Mouse (Mus musculus) embryonic facial prominence, embryonic 14.5 days (tissue): ENCODE results near the gene Ifrd2. TPM values are rescaled to one million over a fixed set of nuclear protein-coding genes. Genes with fewer than 3 reads are reported as not detected.
A peak's percentile ranks its signal among the peaks of the same experiment; 100 is the strongest.

ENCODE experiments used
- ATAC-seq: fragments of 200-750 bp; cut with Nextera tagmentation; 2 replicates; pipeline ENCODE4 v1.8.0; 2017; ENCODE audit warnings: low read depth, moderate number of reproducible peaks, moderate TSS enrichment
- DNase-seq: peaks from one replicate; pipeline ENCODE4 v3.0.0-alpha.2; 2015; ENCODE audit warnings: low spot score
- H3K27ac ChIP-seq: fragments of 300-500 bp; sonication (generic); replicated peaks from 2 replicates; pipeline ENCODE4 v1.5.1; 2014; ENCODE audit warnings: low read depth, mild to moderate bottlenecking, low read length, moderate library complexity
- H3K27me3 ChIP-seq: fragments of 300-500 bp; sonication (generic); replicated peaks from 2 replicates; pipeline ENCODE4 v1.6.1; 2014; ENCODE audit warnings: low read length; ENCODE audit not compliant: control insufficient read depth, insufficient read depth
- H3K36me3 ChIP-seq: fragments of 300-500 bp; sonication (generic); 2 replicates; pipeline ENCODE4 v1.6.1; 2014; ENCODE audit warnings: low read length, mixed read lengths; ENCODE audit not compliant: control insufficient read depth, insufficient read depth
- H3K4me1 ChIP-seq: fragments of 300-500 bp; sonication (generic); 2 replicates; pipeline ENCODE4 v1.6.1; 2014; ENCODE audit warnings: antibody characterized with exemption, low read length; ENCODE audit not compliant: control insufficient read depth, insufficient read depth
- H3K4me2 ChIP-seq: fragments of 300-500 bp; sonication (generic); 2 replicates; pipeline ENCODE4 v1.6.1; 2014; ENCODE audit warnings: low read depth, mild to moderate bottlenecking, low read length, moderate library complexity, mixed read lengths
- H3K4me3 ChIP-seq: fragments of 300-500 bp; sonication (generic); 2 replicates; pipeline ENCODE4 v1.5.1; 2014; ENCODE audit warnings: low read depth, mild to moderate bottlenecking, low read length
- H3K9ac ChIP-seq: fragments of 300-500 bp; sonication (generic); 2 replicates; pipeline ENCODE4 v1.6.1; 2014; ENCODE audit warnings: low read depth, mild to moderate bottlenecking, low read length, moderate library complexity, mixed read lengths
- H3K9me3 ChIP-seq: fragments of 300-500 bp; sonication (generic); 2 replicates; pipeline ENCODE4 v1.6.1; 2016; ENCODE audit warnings: low read length; ENCODE audit not compliant: control insufficient read depth
- WGBS: fragments of 180-500 bp; shearing (Covaris S2); extraction: QIAGEN DNeasy Blood & Tissue Kit; methylation state at CpG from one replicate; pipeline ENCODE4 v1.1.7; 2014; 5-methylcytosine and 5-hydroxymethylcytosine counted together
- polyA plus RNA-seq: library from polyadenylated mRNA; unstranded; fragments of >200 nt; fragmentation: Nextera tagmentation; extraction: Ambion mirVana; gene quantifications from 2 replicates; pipeline ENCODE4 v1.2.1, GENCODE M21; 2014

Ifrd2 gene
- polyA plus RNA-seq, 1 experiment from 2014 or later, result 46.7 TPM

DNA sequence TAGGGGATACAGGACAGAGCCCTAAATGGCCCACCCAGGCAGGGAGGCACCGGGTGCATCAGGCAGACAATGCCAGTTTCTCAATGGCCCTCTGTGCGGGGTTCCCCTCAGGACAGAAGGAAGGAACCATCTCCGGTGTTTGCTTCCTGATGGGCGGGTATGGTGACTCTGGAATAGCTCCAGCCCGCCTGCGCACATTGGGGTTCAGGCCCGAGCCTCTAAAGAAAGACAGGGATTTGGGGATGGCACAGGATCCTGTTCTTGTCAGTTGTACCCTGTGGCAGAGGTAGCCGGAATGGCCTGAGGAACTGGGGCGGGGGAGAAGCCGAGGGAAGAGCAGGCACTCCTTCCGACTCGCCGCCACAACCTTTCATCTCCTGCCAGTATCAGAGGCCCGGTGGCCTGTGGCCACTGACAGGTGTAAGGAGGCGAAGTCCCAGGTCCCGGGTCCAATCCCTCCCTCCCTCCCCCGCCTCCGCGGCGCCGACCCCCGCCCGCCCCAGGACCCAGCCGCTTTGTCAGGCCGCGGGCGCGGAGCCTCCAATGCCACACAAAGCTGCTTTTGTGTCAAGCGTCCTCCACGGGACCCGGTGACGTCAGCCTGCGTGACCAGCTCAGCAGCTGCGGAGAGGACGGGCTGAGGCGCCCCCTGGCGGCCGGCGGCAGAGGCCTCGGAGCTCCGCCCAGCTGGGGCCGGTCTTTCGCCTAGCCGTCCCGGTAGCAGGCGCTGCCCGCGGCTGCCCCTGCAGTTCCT lies 24.9 kb downstream of the Ifrd2 start:
- H3K4me3 ChIP-seq, result peak overlapping the region; percentile 39
- H3K9ac ChIP-seq, result peak overlapping the region; percentile 73
- ATAC-seq (peak; percentile 95), DNase-seq (peak; percentile 97)
- WGBS, result 6% methylated on average over 17 of the region's 48 CpGs
- peaks cover 34% of the 10 kb centered on the region for H3K4me1 ChIP-seq
- H3K4me2 ChIP-seq, result peak overlapping the region; percentile 90
- H3K36me3 ChIP-seq, result peaks cover 35% of the 10 kb centered on the region
- peak overlapping the region; percentile 98 for H3K27ac ChIP-seq
- no peaks in the 10 kb centered on the region for H3K27me3 ChIP-seq
- no peaks in the 10 kb centered on the region for H3K9me3 ChIP-seq

- Histone ChIP-seq H3K27me3 (no peaks in the 10 kb centered on the region), H3K9me3 (no peaks in the 10 kb centered on the region), H3K4me2 (peak overlapping the region; percentile 90), H3K9ac (0 out of 2 replicates have a peak overlapping the region, but pooled peaks have one; percentile 2), H3K4me1 (peaks cover 27% of the 10 kb centered on the region), H3K36me3 (peaks cover 40% of the 10 kb centered on the region), H3K27ac (peak overlapping the region; percentile 98), H3K4me3 (peak overlapping the region; percentile 39)
- WGBS, result 10% methylated on average over 12 of the region's 12 CpGs
- peak; percentile 61 for DNase-seq
- peak; percentile 24; the same call in 1 of the 2 replicates for ATAC-seq
Measured at GRCm38 (mm10) chr9:107612945-107613569, 25.6 kb downstream of the Ifrd2 start.

DNA sequence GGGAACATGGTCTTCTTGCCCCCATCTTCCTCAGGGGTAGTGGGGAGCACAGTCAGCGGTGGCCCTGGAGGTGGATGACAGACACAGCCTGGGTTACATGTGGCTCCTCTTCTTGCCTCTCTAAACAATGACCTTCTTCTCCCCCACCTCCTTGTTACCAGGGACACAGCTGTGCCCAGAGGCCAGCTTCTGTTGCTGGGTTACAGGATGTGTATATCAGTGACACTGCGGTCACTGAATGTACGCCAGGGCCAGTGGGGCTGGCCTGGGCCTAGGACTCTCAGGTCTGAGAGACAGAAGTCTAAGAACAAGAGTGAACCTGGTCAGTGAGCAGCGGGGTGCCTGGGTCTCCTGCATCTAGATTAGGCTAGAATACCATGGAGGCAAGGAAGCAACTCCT lies 27.6 kb downstream of the Ifrd2 start:
- Histone ChIP-seq H3K27ac (no peak overlapping the region), H3K27me3 (no peaks in the 10 kb centered on the region), H3K4me2 (no peak overlapping the region), H3K36me3 (peaks cover 60% of the 10 kb centered on the region), H3K9ac (0 out of 2 replicates have a peak overlapping the region, but pooled peaks have one; percentile 3), H3K4me3 (no peak overlapping the region), H3K9me3 (no peaks in the 10 kb centered on the region), H3K4me1 (peaks cover 14% of the 10 kb centered on the region)
- ATAC-seq (no peak), DNase-seq (no peak)
- WGBS, result 78% methylated on average over 4 of the region's 4 CpGs

GRCm38 (mm10) chr9:107617461-107617860 lies 30.0 kb downstream of the Ifrd2 start:
- ATAC-seq, result no peak

GRCm38 (mm10) chr9:107618098-107618497 lies 30.7 kb downstream of the Ifrd2 start:
- Histone ChIP-seq H3K4me3 (no peak overlapping the region), H3K4me2 (no peak overlapping the region), H3K27me3 (no peaks in the 10 kb centered on the region), H3K4me1 (0 out of 2 replicates have a peak, but pooled peaks cover 2% of the 10 kb centered on the region), H3K9me3 (no peaks in the 10 kb centered on the region), H3K9ac (no peak overlapping the region), H3K27ac (peak overlapping the region; percentile 33; the same call in 1 of the 2 replicates), H3K36me3 (peaks cover 76% of the 10 kb centered on the region)
- ATAC-seq, result no peak
- 84% methylated on average over 6 of the region's 6 CpGs for WGBS
- DNase-seq, result no peak

More at GRCm38 (mm10) chr9:107617461-107617860, 30.0 kb downstream of the Ifrd2 start:
- H3K4me2 ChIP-seq, result no peak overlapping the region
- DNase-seq, result no peak
- no peak overlapping the region for H3K27ac ChIP-seq
- no peaks in the 10 kb centered on the region for H3K9me3 ChIP-seq
- H3K4me1 ChIP-seq, result 0 out of 2 replicates have a peak, but pooled peaks cover 3% of the 10 kb centered on the region
- H3K4me3 ChIP-seq, result no peak overlapping the region
- H3K9ac ChIP-seq, result no peak overlapping the region
- no peaks in the 10 kb centered on the region for H3K27me3 ChIP-seq
- H3K36me3 ChIP-seq, result peaks cover 73% of the 10 kb centered on the region
- 76% methylated on average over 2 of the region's 2 CpGs for WGBS

GRCm38 (mm10) chr9:107618778-107619545 lies 31.5 kb downstream of the Ifrd2 start:
- Histone ChIP-seq H3K4me1 (no peaks in the 10 kb centered on the region), H3K27ac (peak overlapping the region; percentile 33; the same call in 1 of the 2 replicates), H3K4me3 (no peak overlapping the region), H3K4me2 (no peak overlapping the region), H3K36me3 (peaks cover 75% of the 10 kb centered on the region), H3K9ac (peak overlapping the region; percentile 40; the same call in 1 of the 2 replicates), H3K27me3 (no peaks in the 10 kb centered on the region), H3K9me3 (no peaks in the 10 kb centered on the region)
- 42% methylated on average over 12 of the region's 13 CpGs for WGBS
- peak; percentile 81 for DNase-seq
- peak; percentile 34; the same call in 1 of the 2 replicates for ATAC-seq

DNA sequence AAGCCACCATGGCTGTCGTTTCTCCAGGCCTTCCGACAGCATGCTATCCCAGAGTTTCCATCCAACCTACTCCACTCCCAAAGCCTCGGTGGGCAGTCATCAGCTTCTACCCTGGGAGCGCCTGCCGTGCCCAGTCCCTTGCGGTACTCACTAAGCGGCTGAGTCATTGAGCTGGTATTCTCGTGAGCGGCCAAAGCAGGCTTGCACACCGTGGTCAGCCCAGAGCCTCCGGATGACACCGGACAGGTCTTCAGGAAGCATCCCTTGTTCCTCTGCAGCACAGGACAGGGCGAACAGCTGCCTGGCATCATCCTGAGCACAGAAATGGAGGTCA lies 32.1 kb downstream of the Ifrd2 start:
- peaks cover 75% of the 10 kb centered on the region for H3K36me3 ChIP-seq
- H3K9me3 ChIP-seq, result no peaks in the 10 kb centered on the region
- ATAC-seq (0 out of 2 replicates have a peak, but pooled peaks have one; percentile 3), DNase-seq (no peak)
- no peaks in the 10 kb centered on the region for H3K4me1 ChIP-seq
- no peaks in the 10 kb centered on the region for H3K27me3 ChIP-seq
- no peak overlapping the region for H3K9ac ChIP-seq
- WGBS, result 82% methylated on average over 13 of the region's 13 CpGs
- no peak overlapping the region for H3K4me2 ChIP-seq
- no peak overlapping the region for H3K27ac ChIP-seq
- H3K4me3 ChIP-seq, result no peak overlapping the region

DNA sequence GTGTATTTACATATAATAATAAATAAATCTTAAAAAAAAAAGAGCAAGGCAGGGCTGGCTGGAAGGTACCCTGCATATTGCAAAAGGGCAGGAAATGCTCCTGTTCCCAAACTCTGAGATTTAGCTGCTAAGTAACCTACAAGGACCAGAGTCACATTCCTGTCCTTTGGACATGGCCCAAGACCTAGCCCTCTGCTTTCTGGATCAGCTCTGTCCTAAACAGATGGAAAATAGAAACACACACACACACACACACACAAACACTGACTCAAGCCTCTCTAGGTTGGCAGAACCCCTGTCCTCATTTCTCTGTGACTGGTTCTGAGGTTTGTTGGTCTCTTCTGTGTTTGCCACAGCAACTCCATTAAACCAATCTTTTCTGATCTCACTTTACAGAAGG lies 33.5 kb downstream of the Ifrd2 start:
- Histone ChIP-seq H3K27ac (no peak overlapping the region), H3K4me3 (no peak overlapping the region), H3K36me3 (peaks cover 73% of the 10 kb centered on the region), H3K4me2 (no peak overlapping the region), H3K27me3 (no peaks in the 10 kb centered on the region), H3K4me1 (no peaks in the 10 kb centered on the region), H3K9me3 (no peaks in the 10 kb centered on the region), H3K9ac (no peak overlapping the region)
- DNase-seq (no peak), ATAC-seq (no peak)
